Mouse (Mus musculus) embryonic facial prominence, embryonic 11.5 days (tissue): ENCODE data around the gene Dtnbp1. TPM values are rescaled to one million over a fixed set of nuclear protein-coding genes. Genes with fewer than 3 reads are reported as not detected.

Source experiments
- ATAC-seq: fragments of 200-750 bp; cut with Nextera tagmentation; replicated peaks from 2 replicates; pipeline ENCODE4 v1.8.0; 2017; ENCODE audit warnings: low read depth; ENCODE audit not compliant: insufficient number of reproducible peaks, low FRiP score, low TSS enrichment
- DNase-seq: peaks from one replicate; pipeline ENCODE4 v3.0.0-alpha.2; 2015; ENCODE audit warnings: low spot score
- H3K27ac ChIP-seq: fragments of 300-500 bp; sonication (generic); replicated peaks from 2 replicates; pipeline ENCODE4 v1.5.1; 2014; ENCODE audit warnings: mild to moderate bottlenecking, low read depth, low read length, control low read depth
- H3K27me3 ChIP-seq: fragments of 300-500 bp; sonication (generic); 2 replicates; pipeline ENCODE4 v1.6.1; 2014; ENCODE audit warnings: mild to moderate bottlenecking, low read length, moderate library complexity, mixed read lengths; ENCODE audit not compliant: control insufficient read depth, insufficient read depth
- H3K36me3 ChIP-seq: fragments of 300-500 bp; sonication (generic); replicated peaks from 2 replicates; pipeline ENCODE4 v1.6.1; 2014; ENCODE audit warnings: low read depth, mild to moderate bottlenecking, low read length, moderate library complexity, mixed read lengths; ENCODE audit not compliant: control insufficient read depth, insufficient read depth
- H3K4me1 ChIP-seq: fragments of 300-500 bp; sonication (generic); 2 replicates; pipeline ENCODE4 v1.6.1; 2014; ENCODE audit warnings: low read length, mixed read lengths; ENCODE audit not compliant: control insufficient read depth, insufficient read depth
- H3K4me2 ChIP-seq: fragments of 300-500 bp; sonication (generic); 2 replicates; pipeline ENCODE4 v1.6.1; 2014; ENCODE audit warnings: low read depth, mild to moderate bottlenecking, control low read depth, low read length, moderate library complexity
- H3K4me3 ChIP-seq: fragments of 300-500 bp; sonication (generic); 2 replicates; pipeline ENCODE4 v1.5.1; 2014; ENCODE audit warnings: low read depth, low read length, control low read depth
- H3K9ac ChIP-seq: fragments of 300-500 bp; sonication (generic); replicated peaks from 2 replicates; pipeline ENCODE4 v1.6.1; 2014; ENCODE audit warnings: mild to moderate bottlenecking, control low read depth, low read length
- H3K9me3 ChIP-seq: fragments of 300-500 bp; sonication (generic); replicated peaks from 2 replicates; pipeline ENCODE4 v1.6.1; 2016; ENCODE audit warnings: mild to moderate bottlenecking, low read length, inconsistent platforms, mixed read lengths; ENCODE audit not compliant: control insufficient read depth
- WGBS: fragments of 180-500 bp; shearing (Covaris S2); extraction: QIAGEN DNeasy Blood & Tissue Kit; methylation state at CpG from one replicate; pipeline ENCODE4 v1.1.7; 2014; 5-methylcytosine and 5-hydroxymethylcytosine counted together
- polyA plus RNA-seq: library from polyadenylated mRNA; unstranded; fragments of >200 nt; fragmentation: Nextera tagmentation; extraction: Ambion mirVana; gene quantifications from 2 replicates; pipeline ENCODE4 v1.2.1, GENCODE M21; 2014

The Dtnbp1 gene
- polyA plus RNA-seq, 1 experiment from 2014 or later, result 76.0 TPM

DNA sequence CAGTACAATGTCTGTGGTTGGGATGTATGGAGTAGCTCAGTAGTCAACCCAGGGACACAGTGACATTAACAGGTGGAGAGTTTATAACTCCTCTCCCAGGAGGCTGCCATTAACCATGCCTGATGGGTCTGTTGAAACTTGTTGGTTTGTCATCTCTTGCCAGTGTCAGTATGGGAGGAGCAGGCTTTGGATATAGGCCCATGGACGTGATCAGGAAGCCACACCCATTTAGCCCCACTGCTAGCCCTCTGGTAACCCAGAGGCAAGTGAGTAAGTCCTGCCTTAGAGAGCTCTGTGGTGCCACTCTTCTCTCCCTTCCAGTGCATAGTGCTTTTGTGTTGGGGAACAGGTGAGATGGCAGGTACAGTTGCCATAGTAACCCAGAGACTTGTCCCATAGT, 97.7 kb downstream of the Dtnbp1 start:
- no peak overlapping the region for H3K27ac ChIP-seq
- no peak overlapping the region for H3K9ac ChIP-seq
- H3K4me1 ChIP-seq, result no peaks in the 10 kb centered on the region
- H3K9me3 ChIP-seq, result no peaks in the 10 kb centered on the region
- DNase-seq (no peak), ATAC-seq (no peak)
- peaks cover 6% of the 10 kb centered on the region for H3K36me3 ChIP-seq
- WGBS, result 74% methylated on average over 1 of the region's 1 CpGs
- no peak overlapping the region for H3K4me2 ChIP-seq
- H3K27me3 ChIP-seq, result no peaks in the 10 kb centered on the region
- H3K4me3 ChIP-seq, result no peak overlapping the region

- ATAC-seq, result no peak
- H3K27me3 ChIP-seq, result no peaks in the 10 kb centered on the region
Measured at GRCm38 (mm10) chr13:44903416-44903815, 98.5 kb downstream of the Dtnbp1 start.

GRCm38 (mm10) chr13:44902299-44902698, 99.6 kb downstream of the Dtnbp1 start:
- no peak for ATAC-seq

More at GRCm38 (mm10) chr13:44903416-44903815, 98.5 kb downstream of the Dtnbp1 start:
- Histone ChIP-seq H3K4me1 (no peaks in the 10 kb centered on the region), H3K9ac (no peak overlapping the region), H3K9me3 (no peaks in the 10 kb centered on the region), H3K36me3 (peaks cover 6% of the 10 kb centered on the region), H3K27ac (no peak overlapping the region), H3K4me2 (no peak overlapping the region), H3K4me3 (no peak overlapping the region)
- no peak for DNase-seq

DNA sequence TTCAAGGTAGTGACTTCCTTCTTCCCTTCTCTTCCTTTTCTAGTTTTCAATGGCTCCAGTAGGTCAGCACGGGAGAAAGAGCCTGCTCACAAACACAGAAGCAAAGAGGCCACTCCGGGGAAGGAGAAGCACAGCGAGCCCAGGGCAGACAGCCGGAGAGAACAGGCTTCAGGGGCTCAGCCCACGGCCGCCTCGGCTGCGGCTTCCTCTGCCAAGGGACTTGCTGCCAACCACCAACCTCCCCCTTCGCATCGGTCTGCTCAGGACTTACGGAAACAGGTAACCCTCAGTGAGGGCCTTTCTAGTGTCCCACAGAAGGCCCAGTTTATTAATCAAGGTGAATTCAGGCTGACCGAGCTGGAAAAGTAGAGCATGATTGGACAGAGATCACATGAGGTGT, 105.7 kb downstream of the Dtnbp1 start:
- H3K4me3 ChIP-seq, result no peak overlapping the region
- H3K4me1 ChIP-seq, result no peaks in the 10 kb centered on the region
- no peak for DNase-seq
- H3K36me3 ChIP-seq, result no peaks in the 10 kb centered on the region; the same call in 1 of the 2 replicates
- no peak overlapping the region for H3K9ac ChIP-seq
- no peaks in the 10 kb centered on the region for H3K27me3 ChIP-seq
- no peak for ATAC-seq
- 92% methylated on average over 12 of the region's 12 CpGs for WGBS
- H3K9me3 ChIP-seq, result no peaks in the 10 kb centered on the region
- H3K4me2 ChIP-seq, result no peak overlapping the region
- no peak overlapping the region for H3K27ac ChIP-seq

More at GRCm38 (mm10) chr13:44902299-44902698, 99.6 kb downstream of the Dtnbp1 start:
- Histone ChIP-seq H3K27ac (no peak overlapping the region), H3K36me3 (peaks cover 3% of the 10 kb centered on the region), H3K4me1 (no peaks in the 10 kb centered on the region), H3K4me3 (no peak overlapping the region), H3K27me3 (no peaks in the 10 kb centered on the region), H3K4me2 (no peak overlapping the region), H3K9me3 (no peaks in the 10 kb centered on the region), H3K9ac (no peak overlapping the region)
- DNase-seq, result no peak
- 95% methylated on average over 6 of the region's 6 CpGs for WGBS

- Histone ChIP-seq H3K4me2 (no peak overlapping the region), H3K4me3 (no peak overlapping the region), H3K9ac (no peak overlapping the region), H3K36me3 (no peaks in the 10 kb centered on the region; the same call in 1 of the 2 replicates), H3K9me3 (no peaks in the 10 kb centered on the region), H3K27ac (no peak overlapping the region), H3K4me1 (no peaks in the 10 kb centered on the region), H3K27me3 (no peaks in the 10 kb centered on the region)
- WGBS, result 69% methylated on average over 5 of the region's 5 CpGs
- DNase-seq (no peak), ATAC-seq (no peak)
Measured at GRCm38 (mm10) chr13:44891813-44892730, 109.9 kb downstream of the Dtnbp1 start.

DNA sequence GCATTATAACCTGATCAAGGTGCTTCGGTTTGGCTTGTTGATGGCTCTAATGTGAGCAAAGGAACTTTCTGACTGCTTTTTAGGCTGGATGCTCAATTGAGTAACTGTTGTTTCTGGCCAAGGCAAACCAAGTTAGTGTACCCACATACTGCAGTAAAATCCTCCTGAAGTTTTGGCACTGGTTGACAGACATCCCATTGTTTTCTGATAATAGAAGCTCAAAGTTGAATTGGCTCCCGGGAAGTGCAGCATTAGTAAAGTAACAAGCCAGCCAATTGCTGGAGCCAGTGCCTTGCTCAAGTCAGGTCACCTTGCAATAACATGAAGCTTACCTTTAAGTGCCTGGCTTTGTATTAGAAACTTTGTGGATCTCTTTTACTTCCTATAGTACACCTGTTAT, 111.3 kb downstream of the Dtnbp1 start:
- no peak for DNase-seq
- ATAC-seq, result no peak
- 70% methylated on average over 2 of the region's 2 CpGs for WGBS
- no peak overlapping the region for H3K9ac ChIP-seq
- H3K4me1 ChIP-seq, result no peaks in the 10 kb centered on the region
- H3K4me2 ChIP-seq, result no peak overlapping the region
- no peaks in the 10 kb centered on the region for H3K27me3 ChIP-seq
- no peaks in the 10 kb centered on the region for H3K9me3 ChIP-seq
- H3K4me3 ChIP-seq, result no peak overlapping the region
- H3K36me3 ChIP-seq, result no peaks in the 10 kb centered on the region
- H3K27ac ChIP-seq, result no peak overlapping the region

- ATAC-seq (no peak), DNase-seq (no peak)
- no peak overlapping the region for H3K27ac ChIP-seq
- H3K4me1 ChIP-seq, result no peaks in the 10 kb centered on the region
- no peaks in the 10 kb centered on the region for H3K36me3 ChIP-seq
- 86% methylated on average over 2 of the region's 2 CpGs for WGBS
- no peak overlapping the region for H3K4me3 ChIP-seq
- H3K9me3 ChIP-seq, result no peaks in the 10 kb centered on the region
- H3K27me3 ChIP-seq, result no peaks in the 10 kb centered on the region
- H3K4me2 ChIP-seq, result no peak overlapping the region
- no peak overlapping the region for H3K9ac ChIP-seq
Measured at GRCm38 (mm10) chr13:44886221-44886620, 115.7 kb downstream of the Dtnbp1 start.

GRCm38 (mm10) chr13:44881001-44881400, 120.9 kb downstream of the Dtnbp1 start:
- H3K27me3 ChIP-seq, result no peaks in the 10 kb centered on the region
- no peak overlapping the region for H3K27ac ChIP-seq
- no peak overlapping the region for H3K4me3 ChIP-seq
- H3K4me1 ChIP-seq, result no peaks in the 10 kb centered on the region; the same call in 1 of the 2 replicates
- 88% methylated on average over 4 of the region's 4 CpGs for WGBS
- no peak overlapping the region for H3K9ac ChIP-seq
- H3K4me2 ChIP-seq, result no peak overlapping the region
- H3K9me3 ChIP-seq, result no peaks in the 10 kb centered on the region
- no peak for DNase-seq
- no peaks in the 10 kb centered on the region for H3K36me3 ChIP-seq
- no peak for ATAC-seq
